In the genomic region with DNA sequence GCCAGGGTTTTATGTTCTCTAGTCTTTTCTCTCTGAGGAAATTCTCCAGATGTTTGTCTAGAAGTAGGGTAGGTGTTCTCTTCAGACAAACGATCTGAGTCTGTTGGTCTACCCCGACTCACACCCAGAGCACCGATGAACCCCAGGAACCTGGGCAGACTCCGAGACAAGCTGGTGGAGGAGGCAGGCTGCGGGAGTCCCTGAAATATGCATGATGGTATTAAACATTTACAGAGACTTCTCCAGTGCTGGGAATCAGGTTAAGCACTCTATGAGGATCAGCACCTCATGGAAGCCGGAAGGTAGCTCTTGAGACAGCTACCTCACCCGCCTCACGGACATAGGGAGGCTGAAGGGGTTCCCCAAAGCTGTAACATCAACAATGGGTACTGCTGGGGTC, we compare ENCODE assay signal across 31 mouse cellular contexts. TPM values are rescaled to one million over a fixed set of nuclear protein-coding genes. Genes with fewer than 3 reads are reported as not detected.
DNase-seq lines count a peak whose midpoint lies in the region; ATAC-seq and TF ChIP-seq lines count a peak whose summit lies in the region.
"Had no signal": no experiment of that assay in that cellular context is flagged by ENCODE, and none has a peak within 500 bp of the region (broad histone marks: within the 10 kb centered on the region; RNA-seq: fewer than 3 reads in every experiment).

No protein-coding gene starts in this region.

- H3K36me3 ChIP-seq in kidney, embryonic 15.5 days, result no peaks in the 10 kb centered on the region
- H3K36me3 ChIP-seq: embryonic facial prominence, embryonic 12.5 days; embryonic facial prominence, embryonic 15.5 days; heart, embryonic 12.5 days; heart, embryonic 15.5 days; hindbrain, embryonic 10.5 days; hindbrain, embryonic 13.5 days had no signal

- no peak for TF ChIP-seq CTCF in layer of hippocampus, adult 2 months (conservative IDR thresholded peaks at IDR 0.05)

- H3K27ac ChIP-seq in kidney, embryonic 15.5 days, result no peak overlapping the region
- H3K27ac ChIP-seq in layer of hippocampus, adult 2 months, result no peak overlapping the region
- H3K27ac ChIP-seq: embryonic facial prominence, embryonic 12.5 days; embryonic facial prominence, embryonic 15.5 days; gastrocnemius, adult 2 months; heart, embryonic 15.5 days; hindbrain, embryonic 10.5 days; hindbrain, embryonic 13.5 days had no signal

- no peak overlapping the region for H3K4me2 ChIP-seq in kidney, embryonic 15.5 days
- H3K4me2 ChIP-seq: embryonic facial prominence, embryonic 12.5 days; embryonic facial prominence, embryonic 15.5 days; heart, embryonic 12.5 days; heart, embryonic 15.5 days; hindbrain, embryonic 13.5 days had no signal

- no peaks in the 10 kb centered on the region for H3K27me3 ChIP-seq in kidney, embryonic 15.5 days
- H3K27me3 ChIP-seq: embryonic facial prominence, embryonic 12.5 days; embryonic facial prominence, embryonic 15.5 days; heart, embryonic 12.5 days; heart, embryonic 15.5 days; hindbrain, embryonic 13.5 days had no signal

- peak; percentile 31 for DNase-seq in kidney, adult 18-20 months
- DNase-seq in R1 (ENCODE audit: low read depth, low spot score), result peak; percentile 21
- peak; percentile 10 for DNase-seq in kidney, postnatal 10 days
- DNase-seq in kidney, postnatal 36 days, result peak; percentile 45 to 48
- no peak for DNase-seq in layer of hippocampus, adult 2 months (ENCODE audit: low spot score in 2 of 2)
- no peak for DNase-seq in cerebellum, postnatal 10 days
- DNase-seq: adrenal gland, adult 8-10 months; adrenal gland, postnatal 25 days; B cell, adult 2 months; cerebellum, adult 11-12 months; cerebellum, adult 9-10 months; cerebellum, postnatal 25 days; forebrain, postnatal 0 days; gastrocnemius, adult 2 months; gastrocnemius, postnatal 14 days; heart, adult 18-20 months; heart, postnatal 10 days; heart, postnatal 36 days had no signal

- no peak overlapping the region for H3K9ac ChIP-seq in kidney, embryonic 15.5 days
- H3K9ac ChIP-seq: embryonic facial prominence, embryonic 12.5 days; embryonic facial prominence, embryonic 15.5 days; forebrain, postnatal 0 days; heart, embryonic 12.5 days; heart, embryonic 15.5 days; hindbrain, embryonic 13.5 days had no signal

- no peaks in the 10 kb centered on the region for H3K9me3 ChIP-seq in kidney, embryonic 15.5 days (replicated peaks)
- H3K9me3 ChIP-seq: embryonic facial prominence, embryonic 12.5 days; embryonic facial prominence, embryonic 15.5 days; heart, embryonic 12.5 days; heart, embryonic 15.5 days; hindbrain, embryonic 10.5 days; hindbrain, embryonic 13.5 days had no signal

- 87% methylated on average over 8 of the region's 8 CpGs for WGBS in kidney, embryonic 15.5 days

- H3K4me3 ChIP-seq in kidney, embryonic 15.5 days (replicated peaks), result no peak overlapping the region
- no peak overlapping the region for H3K4me3 ChIP-seq in layer of hippocampus, adult 2 months
- H3K4me3 ChIP-seq: embryonic facial prominence, embryonic 12.5 days; embryonic facial prominence, embryonic 15.5 days; gastrocnemius, adult 2 months; heart, embryonic 12.5 days; heart, embryonic 15.5 days; hindbrain, embryonic 10.5 days; hindbrain, embryonic 13.5 days had no signal

- no peaks in the 10 kb centered on the region for H3K4me1 ChIP-seq in kidney, embryonic 15.5 days
- H3K4me1 ChIP-seq: embryonic facial prominence, embryonic 12.5 days; embryonic facial prominence, embryonic 15.5 days; heart, embryonic 12.5 days; heart, embryonic 15.5 days; hindbrain, embryonic 13.5 days had no signal

- ATAC-seq in kidney, embryonic 15.5 days (replicated peaks; ENCODE audit: low FRiP score), result no peak
- ATAC-seq: activated CD4-positive, CD25-positive, alpha-beta regulatory T cell, adult 4 months; forebrain, embryonic 14.5 days; forebrain, postnatal 0 days; hindbrain, embryonic 16.5 days had no signal

RNA-seq across cellular contexts. Expression of a gene that starts 37.9 kb away (rescaled TPM):
- 5.6 and 5.7 TPM in 2 replicates for polyA plus RNA-seq in kidney, embryonic 15.5 days (2015; fragmentation: Nextera tagmentation; extraction: Ambion mirVana)
- under 1 TPM; 0.37 to 0.92 TPM for total RNA-seq in layer of hippocampus, adult 2 months (2021)
- total RNA-seq: adrenal gland, adult 8-10 months; adrenal gland, postnatal 25 days; forebrain, postnatal 0 days; gastrocnemius, adult 2 months; gastrocnemius, postnatal 14 days; gastrocnemius, postnatal 4 days had no signal
- polyA plus RNA-seq: embryonic facial prominence, embryonic 15.5 days had no signal

RNA-seq across cellular contexts. Expression of a gene that starts 41.3 kb away (rescaled TPM):
- 2.4 and 4.1 TPM in 2 replicates for polyA plus RNA-seq in kidney, embryonic 15.5 days (2015; fragmentation: Nextera tagmentation; extraction: Ambion mirVana)
- total RNA-seq in layer of hippocampus, adult 2 months (2021), result not detected
- total RNA-seq: adrenal gland, postnatal 25 days; CH12.LX; forebrain, postnatal 0 days; gastrocnemius, adult 2 months had no signal
- polyA plus RNA-seq: frontal cortex, adult 2 months had no signal

RNA-seq across cellular contexts. Expression of a gene that starts 59.9 kb away (rescaled TPM):
- polyA plus RNA-seq in kidney, embryonic 15.5 days (2015; fragmentation: Nextera tagmentation; extraction: Ambion mirVana), result 4.2 and 6.9 TPM in 2 replicates
- under 1 TPM in 1 of 2 experiments, not detected in 1; 0.33 TPM for total RNA-seq in layer of hippocampus, adult 2 months (2021)

Comparison
In these comparisons a context has a peak if more than half of its experiments do, and no peak if none do; other contexts are left out.
1. DNase-seq: peak in kidney, adult 18-20 months (single experiment), R1 (single experiment), kidney, postnatal 10 days (single experiment) and kidney, postnatal 36 days (2 of 2); none in layer of hippocampus, adult 2 months (0 of 2) and cerebellum, postnatal 10 days (0 of 2).